Mouse (Mus musculus) megakaryocyte, embryonic 14.5 days (primary cell): ENCODE data around the gene Farp1.

Experiments
- FLI1 ChIP-seq: IDR thresholded peaks from 2 replicates; pipeline ENCODE4 v1.6.1; 2012; ENCODE audit warnings: low read length, inconsistent platforms, mixed read lengths
- GATA1 ChIP-seq: IDR thresholded peaks from 3 replicates; pipeline ENCODE4 v1.6.1; 2012; ENCODE audit warnings: mixed read lengths, low read length, inconsistent platforms, borderline replicate concordance

DNA sequence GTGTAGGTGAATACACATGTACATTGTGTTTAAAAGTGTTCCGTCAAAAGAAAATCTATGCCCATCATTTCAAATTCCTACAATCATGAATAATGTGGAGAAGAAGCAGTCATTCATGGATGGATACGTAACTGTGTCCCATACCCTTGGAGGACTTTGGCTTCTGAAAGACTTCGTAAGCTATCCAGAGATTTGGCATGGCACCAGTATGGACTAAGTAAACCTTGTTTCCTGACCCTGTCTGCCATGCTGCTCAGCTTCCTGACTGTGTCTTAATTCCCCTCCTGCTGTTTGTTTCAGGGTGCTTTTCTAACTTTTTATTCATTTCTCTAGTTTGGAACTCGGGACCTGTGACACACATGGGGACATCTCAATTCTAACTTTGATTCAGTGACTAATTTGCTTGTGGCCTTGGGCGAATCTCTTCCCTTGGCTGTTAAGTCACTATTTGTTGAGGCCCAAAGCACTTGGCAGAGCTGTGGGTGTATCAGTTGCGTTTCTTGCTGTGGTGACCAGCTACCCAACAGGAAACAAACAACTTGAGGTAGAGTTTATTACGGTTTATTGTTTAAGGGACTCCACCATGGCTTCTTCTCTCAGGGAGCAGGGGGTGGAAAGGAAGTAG, 108.9 kb downstream of the Farp1 start:
- no peak for TF ChIP-seq GATA1
- TF ChIP-seq FLI1: no peak
